Mouse (Mus musculus) hindbrain, embryonic 15.5 days (tissue): ENCODE data around the gene Tmem163. TPM values are rescaled to one million over a fixed set of nuclear protein-coding genes. Genes with fewer than 3 reads are reported as not detected.

Source experiments
- ATAC-seq: fragments of 200-750 bp; cut with Nextera tagmentation; 2 replicates; pipeline ENCODE4 v1.8.0; 2017; ENCODE audit warnings: low read depth, moderate number of reproducible peaks, moderate TSS enrichment; ENCODE audit not compliant: low FRiP score
- H3K27ac ChIP-seq: fragments of 300-500 bp; sonication (generic); replicated peaks from 2 replicates; pipeline ENCODE4 v1.5.1; 2015; ENCODE audit warnings: mild to moderate bottlenecking, inconsistent platforms
- H3K27me3 ChIP-seq: fragments of 300-500 bp; sonication (generic); 2 replicates; pipeline ENCODE4 v1.6.1; 2015; ENCODE audit warnings: control low read depth, inconsistent platforms
- H3K36me3 ChIP-seq: fragments of 300-500 bp; sonication (generic); 2 replicates; pipeline ENCODE4 v1.6.1; 2015; ENCODE audit warnings: control low read depth, inconsistent platforms
- H3K4me1 ChIP-seq: fragments of 300-500 bp; sonication (generic); replicated peaks from 2 replicates; pipeline ENCODE4 v1.6.1; 2015; ENCODE audit warnings: control low read depth, inconsistent platforms
- H3K4me2 ChIP-seq: fragments of 300-500 bp; sonication (generic); 2 replicates; pipeline ENCODE4 v1.6.1; 2015; ENCODE audit warnings: moderate library complexity, mild to moderate bottlenecking, inconsistent platforms
- H3K4me3 ChIP-seq: fragments of 300-500 bp; sonication (generic); 2 replicates; pipeline ENCODE4 v1.5.1; 2015; ENCODE audit warnings: mild to moderate bottlenecking, inconsistent platforms
- H3K9ac ChIP-seq: fragments of 300-500 bp; sonication (generic); 2 replicates; pipeline ENCODE4 v1.6.1; 2015; ENCODE audit warnings: inconsistent platforms
- H3K9me3 ChIP-seq: fragments of 300-500 bp; sonication (generic); 2 replicates; pipeline ENCODE4 v1.6.1; 2016; ENCODE audit warnings: control low read depth, inconsistent platforms
- WGBS: fragments of 180-500 bp; shearing (Covaris S2); methylation state at CpG from one replicate; pipeline ENCODE4 v1.1.7; 2015; 5-methylcytosine and 5-hydroxymethylcytosine counted together
- polyA plus RNA-seq: library from polyadenylated mRNA; unstranded; fragments of >200 nt; fragmentation: Nextera tagmentation; extraction: Ambion mirVana; gene quantifications from 2 replicates; pipeline ENCODE4 v1.2.1, GENCODE M21; 2015

Gene Tmem163
- polyA plus RNA-seq, 1 experiment from 2014 or later = 49.5 TPM

DNA sequence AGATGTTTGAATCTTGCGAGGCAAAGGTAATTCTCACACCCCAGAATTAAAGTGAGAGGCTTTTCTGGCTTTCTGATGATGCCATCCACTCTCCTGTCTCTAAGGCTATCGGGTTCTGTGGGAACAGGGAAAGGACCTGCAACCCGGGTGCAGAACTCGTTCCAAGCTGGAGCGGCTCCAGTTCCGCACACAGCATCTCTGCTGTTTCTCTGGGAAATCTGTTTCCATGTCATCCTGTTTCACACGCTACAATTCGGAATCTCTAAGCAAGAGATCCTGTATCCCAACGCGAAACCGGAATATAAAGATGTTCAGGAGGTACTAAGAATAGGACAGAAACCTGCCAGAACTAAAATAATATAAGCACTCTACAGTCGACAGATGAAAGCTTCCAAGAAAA is 3.2 kb downstream of the Tmem163 start:
- H3K27me3 ChIP-seq = peaks cover 10% of the 10 kb centered on the region; the same call in 1 of the 2 replicates
- peak overlapping the region; percentile 68 for H3K4me3 ChIP-seq
- H3K9me3 ChIP-seq = no peaks in the 10 kb centered on the region
- ATAC-seq = no peak
- peak overlapping the region; percentile 71 for H3K9ac ChIP-seq
- WGBS = 22% methylated on average over 12 of the region's 12 CpGs
- peaks cover 34% of the 10 kb centered on the region for H3K4me1 ChIP-seq
- peak overlapping the region; percentile 95 for H3K4me2 ChIP-seq
- no peaks in the 10 kb centered on the region for H3K36me3 ChIP-seq
- peak overlapping the region; percentile 66 for H3K27ac ChIP-seq

DNA sequence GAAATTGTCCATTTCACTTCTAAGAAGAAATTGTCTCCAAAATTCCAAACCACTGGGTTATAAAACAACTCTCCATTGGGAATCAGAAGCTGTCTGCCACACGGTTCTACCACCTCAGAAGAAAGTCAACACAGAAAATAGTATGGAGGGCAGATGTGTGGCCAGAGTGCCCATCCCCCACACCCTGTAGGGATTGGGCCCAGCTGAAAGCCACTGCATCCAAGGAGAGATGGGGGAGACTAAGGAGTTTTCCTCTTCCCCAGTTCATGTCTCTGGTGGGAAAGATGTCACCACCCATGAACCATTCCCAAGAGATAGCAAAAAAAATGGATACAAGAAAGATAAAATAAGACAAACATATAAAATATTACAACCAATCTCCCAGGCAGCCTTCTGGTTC is 4.1 kb downstream of the Tmem163 start:
- H3K9ac ChIP-seq = 0 out of 2 replicates have a peak overlapping the region, but pooled peaks have one; percentile 7
- peak overlapping the region; percentile 68 for H3K4me3 ChIP-seq
- no peaks in the 10 kb centered on the region for H3K9me3 ChIP-seq
- peaks cover 10% of the 10 kb centered on the region; the same call in 1 of the 2 replicates for H3K27me3 ChIP-seq
- no peak for ATAC-seq
- H3K36me3 ChIP-seq = no peaks in the 10 kb centered on the region
- peak overlapping the region; percentile 66 for H3K27ac ChIP-seq
- H3K4me2 ChIP-seq = peak overlapping the region; percentile 95
- peaks cover 34% of the 10 kb centered on the region for H3K4me1 ChIP-seq
- WGBS = 47% methylated on average over 1 of the region's 1 CpGs

GRCm38 (mm10) chr1:127673221-127674050 is 5.9 kb downstream of the Tmem163 start:
- 75% methylated on average over 10 of the region's 10 CpGs for WGBS
- Histone ChIP-seq H3K4me2 (no peak overlapping the region), H3K9me3 (0 out of 2 replicates have a peak, but pooled peaks cover 2% of the 10 kb centered on the region), H3K9ac (no peak overlapping the region), H3K27me3 (no peaks in the 10 kb centered on the region), H3K36me3 (no peaks in the 10 kb centered on the region), H3K27ac (no peak overlapping the region), H3K4me3 (no peak overlapping the region), H3K4me1 (peaks cover 25% of the 10 kb centered on the region)
- no peak for ATAC-seq

DNA sequence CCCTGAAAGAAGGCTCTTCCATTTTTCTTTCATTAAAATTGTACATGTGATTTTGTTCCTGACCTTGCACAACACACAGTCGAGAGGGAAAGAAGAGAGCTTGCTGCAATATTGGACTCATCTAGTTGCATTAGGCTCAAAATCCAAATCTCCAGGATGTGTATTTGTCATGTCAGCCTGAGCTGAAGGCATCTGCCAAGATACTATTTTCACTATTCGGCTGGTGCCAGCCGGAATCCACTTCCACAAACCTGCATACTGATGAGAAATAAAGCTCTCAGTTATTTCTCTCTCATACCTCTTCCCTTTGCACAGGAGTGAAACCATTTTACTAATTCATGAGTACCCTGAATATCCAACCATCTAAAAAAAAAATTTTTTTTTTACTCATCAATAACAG is 11.2 kb downstream of the Tmem163 start:
- Histone ChIP-seq H3K27ac (peak overlapping the region; percentile 26; the same call in 1 of the 2 replicates), H3K4me1 (peaks cover 6% of the 10 kb centered on the region; the same call in 1 of the 2 replicates), H3K9ac (no peak overlapping the region), H3K4me3 (no peak overlapping the region), H3K36me3 (no peaks in the 10 kb centered on the region), H3K4me2 (no peak overlapping the region), H3K27me3 (no peaks in the 10 kb centered on the region), H3K9me3 (0 out of 2 replicates have a peak, but pooled peaks cover 2% of the 10 kb centered on the region)
- WGBS = 58% methylated on average over 3 of the region's 3 CpGs
- ATAC-seq = no peak

DNA sequence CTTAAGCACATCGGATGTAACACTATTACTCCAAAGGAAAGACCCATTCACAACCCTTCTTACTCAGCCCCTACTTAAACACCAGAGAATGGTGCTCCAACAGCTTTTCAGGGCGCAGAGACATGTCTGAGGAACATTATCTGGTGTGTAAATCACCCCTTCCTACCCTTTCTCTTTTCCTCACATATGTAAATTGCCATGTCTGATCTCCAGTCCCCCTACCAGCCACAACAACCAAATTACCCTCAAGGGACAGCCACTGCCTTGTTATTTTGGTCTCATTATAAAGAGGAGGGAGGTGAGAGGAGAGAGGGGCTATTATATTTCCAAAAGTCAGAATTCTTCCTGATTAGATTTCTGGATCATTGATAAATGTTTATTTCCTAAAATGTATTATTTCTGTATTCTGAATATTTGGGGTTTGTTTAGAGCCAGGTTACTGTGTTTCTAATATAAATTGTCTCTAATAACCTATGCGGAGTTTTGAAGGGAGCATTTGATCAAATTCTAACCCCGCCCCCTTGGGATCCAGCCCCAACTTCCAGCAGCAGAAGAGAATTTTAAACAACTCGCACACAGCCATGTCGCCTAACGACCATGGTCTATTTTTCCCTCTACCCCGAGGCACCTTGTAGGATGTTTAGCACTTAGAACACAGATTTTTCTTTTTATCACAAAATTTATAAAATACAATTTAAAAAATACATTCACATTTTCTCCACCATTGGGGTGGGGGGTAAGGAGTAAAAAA is 12.1 kb downstream of the Tmem163 start:
- Histone ChIP-seq H3K4me1 (peaks cover 6% of the 10 kb centered on the region; the same call in 1 of the 2 replicates), H3K4me3 (no peak overlapping the region), H3K27ac (no peak overlapping the region), H3K4me2 (no peak overlapping the region), H3K27me3 (no peaks in the 10 kb centered on the region), H3K9me3 (0 out of 2 replicates have a peak, but pooled peaks cover 2% of the 10 kb centered on the region), H3K36me3 (no peaks in the 10 kb centered on the region), H3K9ac (no peak overlapping the region)
- no peak for ATAC-seq
- 37% methylated on average over 8 of the region's 8 CpGs for whole genome bisulfite sequencing

GRCm38 (mm10) chr1:127666221-127666620 is 13.1 kb downstream of the Tmem163 start:
- WGBS = 55% methylated on average over 6 of the region's 6 CpGs
- H3K4me3 ChIP-seq = no peak overlapping the region
- no peak for ATAC-seq
- H3K4me1 ChIP-seq = peaks cover 13% of the 10 kb centered on the region
- no peaks in the 10 kb centered on the region for H3K27me3 ChIP-seq
- H3K36me3 ChIP-seq = no peaks in the 10 kb centered on the region
- H3K4me2 ChIP-seq = no peak overlapping the region
- no peak overlapping the region for H3K9ac ChIP-seq
- no peak overlapping the region for H3K27ac ChIP-seq
- 0 out of 2 replicates have a peak, but pooled peaks cover 2% of the 10 kb centered on the region for H3K9me3 ChIP-seq

GRCm38 (mm10) chr1:127662385-127663068 is 16.8 kb downstream of the Tmem163 start:
- Histone ChIP-seq H3K4me1 (peaks cover 15% of the 10 kb centered on the region), H3K4me2 (no peak overlapping the region), H3K4me3 (no peak overlapping the region), H3K27ac (no peak overlapping the region), H3K36me3 (no peaks in the 10 kb centered on the region), H3K9me3 (no peaks in the 10 kb centered on the region), H3K9ac (no peak overlapping the region), H3K27me3 (no peaks in the 10 kb centered on the region)
- ATAC-seq = no peak
- 79% methylated on average over 13 of the region's 13 CpGs for WGBS

DNA sequence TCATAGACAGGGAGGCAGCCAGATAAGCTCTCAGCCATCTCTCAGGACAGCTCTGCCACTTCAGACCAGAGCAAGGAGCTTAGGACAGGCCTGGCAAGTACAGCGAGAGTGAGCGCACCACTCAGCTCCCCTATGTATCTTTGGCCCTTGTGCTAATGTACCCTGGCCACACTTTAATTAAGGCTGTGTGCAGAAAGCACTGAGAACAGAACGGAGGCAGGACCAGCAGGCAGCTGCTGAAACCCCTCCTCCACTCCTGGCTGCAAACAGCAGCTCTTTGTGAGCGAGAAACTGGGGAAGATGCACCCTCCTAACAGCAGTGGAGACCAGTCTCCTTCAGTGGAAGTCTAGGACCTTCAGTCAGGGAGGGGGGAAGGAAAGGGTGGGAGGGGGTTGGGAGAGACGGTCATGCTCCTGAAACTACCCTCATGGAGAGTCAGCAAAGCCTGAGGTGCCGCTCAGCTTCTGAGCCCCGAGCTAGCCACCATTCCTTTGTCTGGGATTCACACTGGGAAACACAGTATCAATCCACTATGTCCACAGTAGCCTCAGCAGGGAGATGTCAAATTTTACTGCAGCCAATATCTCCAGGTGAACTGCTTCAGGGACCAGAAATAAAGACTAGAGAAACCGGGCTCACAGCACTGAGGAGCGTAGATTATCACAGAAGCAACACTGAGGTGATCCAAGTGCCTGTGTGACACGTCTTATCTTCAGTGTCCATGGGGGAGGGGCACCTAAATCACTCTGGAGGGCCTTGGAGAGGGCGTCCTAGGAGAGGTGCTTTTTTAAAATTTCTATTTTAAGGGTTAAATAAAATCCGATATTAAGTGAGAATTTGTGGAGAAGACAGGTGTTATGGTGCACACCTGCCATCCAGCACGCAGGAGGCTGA is 18.0 kb downstream of the Tmem163 start:
- H3K27ac ChIP-seq = peak overlapping the region; percentile 79
- peaks cover 12% of the 10 kb centered on the region for H3K4me1 ChIP-seq
- H3K4me2 ChIP-seq = peak overlapping the region; percentile 30
- no peaks in the 10 kb centered on the region for H3K36me3 ChIP-seq
- WGBS = 22% methylated on average over 13 of the region's 13 CpGs
- no peaks in the 10 kb centered on the region for H3K9me3 ChIP-seq
- no peaks in the 10 kb centered on the region for H3K27me3 ChIP-seq
- peak; percentile 77 for ATAC-seq
- no peak overlapping the region for H3K4me3 ChIP-seq
- H3K9ac ChIP-seq = peak overlapping the region; percentile 17

DNA sequence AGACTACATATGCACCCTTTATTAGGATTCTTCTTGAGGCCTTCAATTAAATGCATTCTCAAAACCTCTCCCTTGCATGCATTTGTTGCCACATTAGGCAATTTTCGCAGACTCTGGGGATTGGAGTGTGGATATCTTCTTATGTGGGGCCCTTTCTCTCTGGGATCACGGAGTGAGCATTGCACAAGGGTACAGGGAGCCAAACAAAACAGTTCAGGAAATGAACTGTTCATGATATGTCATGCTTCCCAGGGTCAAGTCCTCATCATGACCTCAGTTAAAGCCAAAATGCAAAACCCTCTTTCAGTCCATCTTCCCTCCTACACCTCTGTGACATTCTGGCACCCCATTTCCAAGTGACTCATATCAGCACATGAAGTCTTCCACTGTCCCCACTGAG is 27.8 kb downstream of the Tmem163 start:
- Histone ChIP-seq H3K9ac (no peak overlapping the region), H3K27me3 (no peaks in the 10 kb centered on the region), H3K27ac (no peak overlapping the region), H3K4me2 (no peak overlapping the region), H3K36me3 (no peaks in the 10 kb centered on the region), H3K9me3 (no peaks in the 10 kb centered on the region), H3K4me1 (no peaks in the 10 kb centered on the region), H3K4me3 (no peak overlapping the region)
- WGBS = 86% methylated on average over 2 of the region's 2 CpGs
- no peak for ATAC-seq

DNA sequence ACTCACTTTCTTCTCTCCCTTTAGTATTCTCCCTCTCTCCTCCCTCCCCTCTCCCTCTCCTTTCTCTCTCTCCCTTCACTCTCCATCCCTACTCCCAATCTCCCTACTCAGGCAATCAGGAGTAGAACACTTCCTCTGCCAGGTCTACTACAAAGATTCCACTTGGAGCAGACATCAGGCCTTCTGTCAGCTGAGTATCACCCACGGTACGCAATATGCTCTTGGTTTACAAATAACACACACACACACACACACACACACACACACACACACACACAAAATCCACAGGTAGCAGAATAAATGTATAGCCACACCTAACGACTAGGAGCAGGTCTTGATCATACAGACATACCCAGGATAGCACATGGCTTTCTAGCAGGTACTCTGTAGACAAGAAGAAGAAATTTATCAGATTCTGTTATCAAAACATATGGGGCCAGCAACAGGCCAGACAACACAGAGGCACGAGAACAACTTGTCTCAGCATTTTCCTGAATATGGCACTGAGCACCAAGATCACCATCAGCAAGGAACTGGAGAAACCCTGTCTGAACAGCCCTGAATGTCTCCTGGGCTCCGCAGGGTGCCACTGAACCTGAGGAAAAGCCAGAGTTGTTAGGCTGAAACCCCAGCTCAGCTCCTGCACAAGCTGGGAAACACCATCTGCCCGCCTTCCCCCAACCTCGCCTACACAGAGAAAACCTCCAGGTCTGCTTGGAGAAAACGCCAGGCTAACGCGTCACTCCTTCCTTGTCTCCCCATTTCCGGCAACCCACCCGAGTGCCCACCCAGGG is 36.2 kb downstream of the Tmem163 start:
- Histone ChIP-seq H3K36me3 (no peaks in the 10 kb centered on the region), H3K27me3 (no peaks in the 10 kb centered on the region), H3K9ac (no peak overlapping the region), H3K27ac (no peak overlapping the region), H3K4me3 (no peak overlapping the region), H3K4me1 (no peaks in the 10 kb centered on the region), H3K9me3 (no peaks in the 10 kb centered on the region), H3K4me2 (no peak overlapping the region)
- no peak for ATAC-seq
- 86% methylated on average over 12 of the region's 12 CpGs for WGBS
